Mouse (Mus musculus): ENCODE measurements around the gene Gigyf1.

GRCm38 (mm10) chr5:137568223-137568798 lies 50.0 kb downstream of the Gigyf1 start:
- no peak for TF ChIP-seq CTCF (conservative IDR thresholded peaks at IDR 0.05 in 1 of 2, IDR thresholded peaks at IDR 0.05 in 1 of 2; ENCODE audit: low read depth in 2 of 2, low read length in 2 of 2)
- TF ChIP-seq POLR2A (IDR thresholded peaks at IDR 0.05; ENCODE audit: low read depth, low read length) = no peak
- no peak for TF ChIP-seq RAD21 (IDR thresholded peaks at IDR 0.05; ENCODE audit: low read depth, low read length)
- TF ChIP-seq MAX (IDR thresholded peaks at IDR 0.05; ENCODE audit: low read length) = no peak
- TF ChIP-seq ZMIZ1 (IDR thresholded peaks at IDR 0.05; ENCODE audit: low read depth, low read length) = no peak
- TF ChIP-seq NRF1 (IDR thresholded peaks at IDR 0.05; ENCODE audit: low read depth, low read length) = no peak
- no peak for TF ChIP-seq SIN3A (IDR thresholded peaks at IDR 0.05; ENCODE audit: low read length)
- no peak for TF ChIP-seq POLR2AphosphoS2 (IDR thresholded peaks at IDR 0.05; ENCODE audit: low read depth, low read length)
